Mouse (Mus musculus) cerebellum, adult 2 months (tissue): ENCODE results near the gene 1110032A03Rik.

Experiments
- CTCF ChIP-seq: fragments of 200-500 bp; IDR thresholded peaks from 2 replicates; pipeline ENCODE4 v1.5.1; 2011; ENCODE audit warnings: low read depth, mild to moderate bottlenecking, control low read depth, low read length, moderate library complexity, borderline replicate concordance; ENCODE audit not compliant: insufficient read depth
- POLR2A ChIP-seq: fragments of 200-500 bp; IDR thresholded peaks from 2 replicates; pipeline ENCODE4 v1.6.1; 2011; ENCODE audit warnings: low read length, control low read depth, borderline replicate concordance; ENCODE audit not compliant: insufficient read depth

DNA sequence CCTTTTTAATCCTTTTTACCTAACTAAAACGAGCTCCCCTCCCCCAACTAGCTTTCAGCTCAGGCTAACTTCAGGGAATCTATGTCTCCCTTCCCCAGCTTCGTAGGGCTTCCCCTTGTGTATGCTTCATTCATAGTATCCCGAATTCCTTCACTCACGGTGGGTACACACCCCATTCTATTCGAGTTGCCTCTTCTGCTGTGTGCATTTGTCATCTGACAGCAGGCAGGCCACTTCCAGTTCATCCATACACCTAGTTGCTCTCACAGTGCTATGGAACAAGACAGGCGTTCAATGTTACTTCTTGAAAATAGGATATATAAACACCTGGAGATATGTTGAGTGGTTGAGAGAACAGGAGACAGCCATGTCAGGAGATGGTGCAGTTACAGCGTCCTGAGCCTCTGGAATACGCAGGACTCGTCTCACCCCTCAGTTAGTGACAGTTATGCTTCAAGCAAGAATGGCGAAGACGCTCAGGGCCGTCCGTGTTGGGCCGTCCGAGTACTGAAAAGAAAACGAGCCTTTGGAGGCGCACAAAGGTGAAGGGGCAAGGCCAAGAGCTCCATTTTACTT is 7.7 kb downstream of the 1110032A03Rik start:
- TF ChIP-seq POLR2A (no peak), CTCF (no peak)
